Mouse (Mus musculus): ENCODE measurements at regions not wholly inside any gene's neighbourhood (a gene's known extent, or its start where the extent isn't known, plus 50 kb on each side); places are given as distances from the start of the nearest gene placed in this dataset.

GRCm38 (mm10) chr11:7348601-7349000 lies 134.9 kb upstream of the Igfbp3 start:
- DNase-seq, result no peak

DNA sequence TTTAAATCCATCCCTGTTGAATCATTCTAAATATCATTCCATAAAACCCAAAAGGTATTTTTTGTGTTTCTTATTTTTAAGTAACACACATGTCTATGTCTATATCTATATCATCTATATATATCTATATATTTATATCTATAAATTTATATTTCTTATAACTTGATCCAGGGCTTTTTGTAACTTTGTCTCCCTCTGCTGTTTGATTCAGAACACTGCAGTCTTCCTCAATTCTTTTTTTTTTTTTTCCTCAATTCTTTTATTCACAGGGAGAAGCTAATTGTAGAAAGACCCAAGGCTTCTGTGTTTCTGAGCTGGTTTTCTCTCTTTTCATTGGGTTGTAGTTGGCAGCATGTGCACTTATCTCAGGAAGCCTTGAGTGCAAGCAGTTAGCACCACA lies 124.1 kb upstream of the Igfbp3 start:
- DNase-seq, result no peak

DNA sequence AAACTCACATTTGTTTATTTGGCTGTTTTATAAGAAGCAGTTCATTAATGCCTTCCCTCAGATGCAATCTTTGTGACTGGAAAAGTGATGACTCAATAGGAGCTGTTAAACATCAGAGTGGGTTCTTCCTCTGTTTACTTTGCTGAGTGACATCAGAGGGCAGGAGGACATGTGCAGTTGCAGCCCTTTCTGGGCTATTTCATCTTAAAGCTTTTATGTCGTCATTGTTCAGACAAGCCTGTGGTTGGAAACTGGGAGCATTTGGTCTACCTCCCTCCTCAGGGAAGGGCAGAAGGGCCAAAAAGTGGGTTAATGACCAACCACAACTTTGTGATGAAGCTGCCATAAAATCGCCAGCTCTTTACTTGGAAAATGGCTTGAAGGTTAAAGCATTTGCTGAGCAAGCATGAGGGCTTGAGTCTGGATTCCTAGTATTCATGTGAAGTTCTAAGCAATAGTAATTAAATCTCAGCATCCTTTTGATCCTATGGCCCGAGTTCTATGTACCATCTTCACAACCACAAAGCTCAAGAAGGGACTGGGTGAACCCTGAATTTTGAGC lies 103.8 kb upstream of the Igfbp3 start:
- no peak for DNase-seq

DNA sequence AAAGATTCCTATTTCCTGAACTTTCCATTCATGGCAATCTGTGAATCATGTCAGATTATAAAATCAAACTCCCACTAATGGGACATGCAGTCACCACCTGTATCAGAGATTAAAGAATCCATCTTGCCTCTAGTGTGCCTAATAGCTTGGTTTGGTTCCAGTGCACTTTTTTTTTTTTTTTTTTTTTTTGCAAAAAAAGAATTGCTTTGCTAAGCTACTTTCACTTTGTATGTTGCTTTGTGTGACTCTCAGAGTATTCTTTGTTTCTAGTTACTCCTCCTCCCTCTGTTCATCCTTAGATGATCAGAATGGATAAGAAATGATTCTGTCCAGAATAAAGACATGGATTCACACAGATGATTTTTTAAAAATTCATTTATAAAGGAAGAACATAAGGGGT lies 82.5 kb upstream of the Igfbp3 start:
- no peak for DNase-seq

DNA sequence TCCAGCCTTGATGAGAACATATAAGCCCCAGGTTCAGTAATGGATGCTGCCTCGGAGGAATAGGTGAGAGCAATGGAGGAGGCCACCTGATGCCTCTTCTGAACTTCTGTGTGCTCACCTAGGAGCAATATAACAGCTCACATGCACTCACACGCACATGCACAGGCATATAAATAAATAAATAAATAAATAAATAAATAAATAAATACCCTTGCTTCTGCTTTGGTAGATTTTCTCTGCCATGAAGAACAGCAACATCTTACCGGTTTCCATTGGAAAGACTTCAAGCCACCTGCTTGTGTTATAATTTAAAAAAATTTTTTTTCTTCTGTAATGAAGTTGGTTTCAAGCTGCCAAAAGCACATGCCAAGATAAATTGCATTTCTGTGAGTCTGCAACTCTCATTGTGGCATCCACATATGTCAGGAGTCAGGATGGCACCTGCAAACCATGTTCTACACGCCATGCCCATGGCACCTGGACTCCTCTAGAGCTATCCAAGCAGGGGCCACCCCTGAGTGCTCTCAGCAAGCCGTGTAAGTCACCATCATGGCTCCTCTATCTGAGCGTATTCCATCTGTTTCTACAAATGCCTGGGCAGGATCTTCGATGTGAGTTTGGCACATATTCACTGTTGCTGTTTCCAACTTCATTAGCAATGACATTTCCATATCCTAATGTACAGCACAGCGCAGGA lies 75.7 kb upstream of the Igfbp3 start:
- DNase-seq, result no peak

DNA sequence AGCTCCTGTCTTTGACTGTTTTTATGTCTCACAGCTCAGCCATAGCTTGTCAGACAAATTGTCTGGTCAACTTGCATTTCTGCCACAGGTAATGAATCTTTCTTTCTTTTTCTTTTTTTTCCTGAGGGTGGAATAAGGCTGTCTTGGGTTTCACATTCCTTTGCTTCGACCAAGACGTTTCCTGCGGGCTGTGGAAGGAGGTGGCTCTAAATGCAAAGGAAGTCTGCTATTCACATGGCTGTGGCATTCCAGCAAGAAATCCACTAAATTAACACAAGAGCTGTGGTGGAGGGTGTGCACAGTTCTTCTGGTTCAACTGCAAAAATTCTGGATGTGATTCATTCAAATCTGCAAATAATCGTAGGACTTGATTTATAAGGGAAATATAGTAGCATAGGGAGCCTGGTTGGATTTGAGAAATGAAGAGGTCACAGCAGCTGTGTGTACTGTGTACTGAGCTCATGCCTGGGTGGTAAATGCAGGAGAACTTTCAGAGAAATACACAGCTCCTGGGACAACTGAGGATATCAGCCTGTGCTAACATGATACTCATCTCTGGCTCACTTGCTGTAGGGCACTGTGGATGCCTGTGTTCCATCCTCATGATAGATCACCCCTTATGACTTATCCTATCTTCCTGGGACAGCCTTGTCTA lies 71.2 kb upstream of the Igfbp3 start:
- DNase-seq, result no peak

DNA sequence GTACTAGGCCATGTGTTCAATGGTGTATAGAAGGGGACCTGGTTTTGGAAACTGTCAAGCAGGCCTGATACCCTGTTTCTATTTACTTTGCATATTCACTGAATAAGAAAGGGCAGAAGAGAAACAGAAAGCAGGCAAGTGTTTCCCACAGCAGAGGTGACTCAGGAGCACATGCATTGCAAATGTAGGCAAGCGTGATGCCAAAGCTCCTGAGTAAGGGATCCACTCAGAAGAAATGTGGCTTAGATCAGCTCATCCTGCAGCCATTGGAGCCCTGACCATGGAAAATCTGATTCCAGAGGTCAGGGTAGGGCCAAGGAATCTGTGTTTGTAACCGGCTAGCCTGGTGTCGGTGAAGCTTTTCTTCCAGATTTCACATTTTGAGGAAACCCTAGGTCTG lies 69.3 kb upstream of the Igfbp3 start:
- no peak for DNase-seq

DNA sequence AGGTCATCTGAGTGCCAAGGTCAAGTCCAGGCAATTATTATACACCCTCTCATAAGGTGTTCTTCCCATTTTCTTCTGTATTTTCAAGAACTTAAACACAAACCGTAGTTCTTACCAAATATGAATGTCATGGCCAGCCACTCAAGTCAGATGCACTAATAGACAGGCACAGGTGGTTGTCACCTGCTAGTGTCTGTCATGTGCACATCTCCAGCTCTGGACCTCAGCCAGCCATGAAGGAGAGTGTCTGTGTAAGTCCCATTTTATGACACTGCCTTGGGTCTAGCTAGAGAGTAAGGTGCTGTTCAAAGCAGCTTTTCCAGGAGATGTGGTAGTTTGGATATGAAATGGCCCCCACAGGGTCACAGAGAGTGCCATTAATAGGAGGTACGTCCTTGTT lies 68.5 kb upstream of the Igfbp3 start:
- no peak for DNase-seq

- no peak for DNase-seq
These were observed 67.9 kb upstream of the Igfbp3 start for GRCm38 (mm10) chr11:7281656-7282055.

DNA sequence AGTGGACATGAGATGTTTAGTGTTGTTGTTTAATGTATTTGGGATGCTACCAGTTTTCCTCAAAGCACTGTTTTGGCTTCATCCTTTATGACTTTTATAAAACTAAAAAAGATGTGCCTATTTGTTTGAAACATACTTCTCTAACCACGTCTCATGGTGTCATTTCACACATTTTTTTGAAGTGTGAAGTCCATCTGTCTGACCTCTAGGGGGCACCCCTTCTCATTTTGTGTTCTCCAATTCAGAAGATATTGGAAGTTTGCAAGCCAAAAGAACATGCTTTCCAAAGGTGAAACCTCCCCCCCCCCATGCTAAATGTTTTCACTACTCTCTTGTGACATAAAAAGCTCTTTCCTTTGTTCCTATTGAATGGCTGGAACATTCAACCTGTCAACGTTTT lies 66.2 kb upstream of the Igfbp3 start:
- DNase-seq, result no peak

DNA sequence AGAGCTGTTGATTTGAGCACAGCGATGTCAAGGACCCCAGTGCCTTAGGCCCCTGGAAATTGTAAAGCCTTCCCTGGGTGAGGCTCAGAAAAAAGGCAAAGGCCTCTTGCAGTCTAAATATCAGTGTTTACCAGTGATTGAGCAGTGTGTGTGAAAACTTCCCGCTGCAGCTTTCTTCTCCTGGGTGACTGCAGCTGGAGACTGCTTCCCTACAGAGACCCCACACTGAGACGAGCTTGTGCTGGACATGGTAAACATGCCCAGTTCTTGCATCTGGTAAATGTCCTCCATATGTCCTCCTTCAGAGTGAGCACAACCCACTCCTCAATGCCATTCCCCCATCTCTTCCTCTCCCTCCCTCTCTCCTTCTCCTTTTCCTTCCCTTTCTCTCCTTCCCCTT lies 58.8 kb upstream of the Igfbp3 start:
- no peak for DNase-seq

GRCm38 (mm10) chr11:7270916-7271315 lies 57.2 kb upstream of the Igfbp3 start:
- no peak for DNase-seq

GRCm38 (mm10) chr11:7263971-7264370 lies 50.2 kb upstream of the Igfbp3 start:
- no peak for DNase-seq
